In genomic region chr7:84336907-84337306, GRCm38 (mm10) we compare ENCODE assay signal across 28 mouse cellular contexts.
DNase-seq lines count a peak whose midpoint lies in the region; ATAC-seq lines count a peak whose summit lies in the region.
"Had no signal": no experiment of that assay in that cellular context is flagged by ENCODE, and none has a peak within 500 bp of the region (broad histone marks: within the 10 kb centered on the region; RNA-seq: fewer than 3 reads in every experiment).

No protein-coding gene starts in this region.

- peaks cover 19% of the 10 kb centered on the region for H3K4me1 ChIP-seq in heart, embryonic 11.5 days (ENCODE audit: control insufficient read depth, insufficient read depth, low read length)
- H3K4me1 ChIP-seq in heart, embryonic 16.5 days (ENCODE audit: control insufficient read depth, insufficient read depth, low read length), result peaks cover 56% of the 10 kb centered on the region
- H3K4me1 ChIP-seq in lung, embryonic 15.5 days, result peaks cover 65% of the 10 kb centered on the region

- no peaks in the 10 kb centered on the region for H3K9me3 ChIP-seq in heart, embryonic 11.5 days (replicated peaks; ENCODE audit: control insufficient read depth, low read length)
- H3K9me3 ChIP-seq in heart, embryonic 16.5 days (replicated peaks; ENCODE audit: control insufficient read depth, low read length), result no peaks in the 10 kb centered on the region
- no peaks in the 10 kb centered on the region for H3K9me3 ChIP-seq in lung, embryonic 15.5 days
- H3K9me3 ChIP-seq: hindbrain, embryonic 13.5 days; neural tube, embryonic 12.5 days had no signal

- no peaks in the 10 kb centered on the region for H3K27me3 ChIP-seq in heart, embryonic 11.5 days (ENCODE audit: control insufficient read depth, insufficient read depth, low read length)
- no peaks in the 10 kb centered on the region for H3K27me3 ChIP-seq in heart, embryonic 16.5 days (ENCODE audit: control insufficient read depth, insufficient read depth, low read length)
- no peaks in the 10 kb centered on the region for H3K27me3 ChIP-seq in lung, embryonic 15.5 days
- H3K27me3 ChIP-seq: hindbrain, embryonic 13.5 days; neural tube, embryonic 12.5 days; Patski had no signal

- H3K9ac ChIP-seq in heart, embryonic 11.5 days (ENCODE audit: low read depth, low read length), result no peak overlapping the region
- H3K9ac ChIP-seq in heart, embryonic 16.5 days (ENCODE audit: low read length), result no peak overlapping the region
- H3K9ac ChIP-seq in lung, embryonic 15.5 days, result no peak overlapping the region
- H3K9ac ChIP-seq: hindbrain, embryonic 13.5 days; neural tube, embryonic 12.5 days had no signal

- ATAC-seq in heart, embryonic 11.5 days (replicated peaks; ENCODE audit: insufficient number of reproducible peaks, low FRiP score, low TSS enrichment), result no peak
- no peak for ATAC-seq in heart, embryonic 16.5 days (replicated peaks; ENCODE audit: extremely low read depth, insufficient read depth, low FRiP score)
- ATAC-seq in lung, embryonic 15.5 days (ENCODE audit: borderline replicate concordance, extremely low read depth, low FRiP score, low TSS enrichment), result no peak
- ATAC-seq: forebrain, embryonic 16.5 days; intestine, postnatal 0 days; midbrain, embryonic 16.5 days had no signal

- 85% methylated on average over 4 of the region's 4 CpGs for WGBS in heart, embryonic 11.5 days (ENCODE audit: insufficient replicate concordance)
- 70% methylated on average over 4 of the region's 4 CpGs for WGBS in heart, embryonic 16.5 days
- WGBS in lung, embryonic 15.5 days, result 50% methylated on average over 4 of the region's 4 CpGs

- H3K4me3 ChIP-seq in heart, embryonic 11.5 days (ENCODE audit: low read depth, low read length), result no peak overlapping the region
- H3K4me3 ChIP-seq in heart, embryonic 16.5 days (ENCODE audit: low read length), result no peak overlapping the region
- no peak overlapping the region for H3K4me3 ChIP-seq in lung, embryonic 15.5 days
- H3K4me3 ChIP-seq: erythroblast, embryonic 14.5 days; gastrocnemius, adult 2 months; hindbrain, embryonic 13.5 days; neural tube, embryonic 12.5 days had no signal

- intact Hi-C loops in heart, postnatal 36 days (cut with DNase I), result no loop called here

- no peak for DNase-seq in heart, adult 9 months (ENCODE audit: low spot score in 2 of 2)
- DNase-seq in heart, postnatal 36 days, result no peak
- DNase-seq in lung, postnatal 14 days, result no peak
- no peak for DNase-seq in spleen, postnatal 36 days (ENCODE audit: low spot score in 2 of 2)
- DNase-seq: adrenal gland, postnatal 10 days; cerebellum, adult 8-10 months; cerebellum, postnatal 25 days; gastrocnemius, adult 2 months; gastrocnemius, postnatal 36 days; kidney, postnatal 25 days; liver; lung, postnatal 36 days; right cerebral cortex, adult 18-20 months; spleen, adult 18-20 months; thymus, adult 18-20 months; thymus, postnatal 25 days had no signal

- H3K36me3 ChIP-seq in heart, embryonic 11.5 days (ENCODE audit: control insufficient read depth, insufficient read depth, low read length), result no peaks in the 10 kb centered on the region
- no peaks in the 10 kb centered on the region for H3K36me3 ChIP-seq in heart, embryonic 16.5 days (ENCODE audit: control insufficient read depth, insufficient read depth)
- H3K36me3 ChIP-seq in lung, embryonic 15.5 days, result no peaks in the 10 kb centered on the region

- H3K27ac ChIP-seq in heart, embryonic 11.5 days (ENCODE audit: low read depth, low read length), result 0 out of 2 replicates have a peak overlapping the region, but pooled peaks have one; percentile 24
- H3K27ac ChIP-seq in heart, embryonic 16.5 days (ENCODE audit: low read length), result peak overlapping the region; percentile 58
- peak overlapping the region; percentile 88 for H3K27ac ChIP-seq in lung, embryonic 15.5 days
- H3K27ac ChIP-seq: hindbrain, embryonic 13.5 days; neural tube, embryonic 12.5 days; stomach, postnatal 0 days had no signal

- no peak overlapping the region for H3K4me2 ChIP-seq in heart, embryonic 11.5 days
- H3K4me2 ChIP-seq in heart, embryonic 16.5 days (ENCODE audit: low read depth, low read length), result no peak overlapping the region
- no peak overlapping the region for H3K4me2 ChIP-seq in lung, embryonic 15.5 days
- H3K4me2 ChIP-seq: hindbrain, embryonic 13.5 days; midbrain, embryonic 11.5 days; neural tube, embryonic 12.5 days had no signal

Comparison
In these comparisons a context has a peak if more than half of its experiments do, and no peak if none do; other contexts are left out.
1. H3K27ac ChIP-seq: peak in every context shown above with its lines; median percentile 88 in lung, embryonic 15.5 days; 58 in heart, embryonic 16.5 days; 24 in heart, embryonic 11.5 days.